In the genomic region with DNA sequence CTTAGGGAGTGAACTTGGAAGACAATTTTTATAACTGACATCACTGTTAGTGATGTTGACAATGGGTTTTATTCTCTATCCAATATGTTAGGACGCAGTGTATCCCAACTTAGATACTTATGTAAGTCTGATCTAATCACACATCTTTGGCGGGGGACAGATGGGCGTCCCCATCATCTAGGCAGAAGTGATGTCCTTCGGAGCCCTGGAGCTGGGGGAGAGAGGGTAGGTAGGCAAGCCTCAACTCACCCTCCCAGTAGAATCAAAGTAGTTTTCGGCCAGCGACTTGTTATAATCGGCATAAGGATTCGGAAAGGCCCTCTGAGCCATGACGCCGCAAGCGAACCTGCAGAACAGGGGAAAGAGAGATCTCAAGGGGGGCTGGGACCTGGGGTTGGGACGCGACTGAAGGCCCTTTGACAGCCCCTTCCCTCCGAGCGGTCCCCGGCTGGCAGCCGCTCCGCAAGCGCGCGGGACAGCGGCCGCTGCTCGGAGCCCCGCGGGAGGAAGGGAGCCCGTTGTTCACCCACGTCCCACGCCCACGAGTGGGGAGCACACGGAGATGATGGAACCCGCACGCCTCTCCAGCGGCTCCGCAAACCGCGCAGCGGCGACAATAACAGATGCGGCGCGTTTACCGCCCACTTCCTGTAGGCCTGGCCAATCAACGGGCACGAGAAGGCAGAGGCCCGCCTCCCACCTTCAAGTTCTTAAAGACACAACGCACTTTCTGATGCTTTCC, we compare ENCODE assay signal across 8 mouse cellular contexts. TPM values are rescaled to one million over a fixed set of nuclear protein-coding genes. Genes with fewer than 3 reads are reported as not detected.
DNase-seq lines count a peak whose midpoint lies in the region; ATAC-seq and TF ChIP-seq lines count a peak whose summit lies in the region.

A gene (minus strand): TSS at position 627 of the 742 bp plus-strand sequence.

- H3K36me3 ChIP-seq in heart, embryonic 11.5 days (ENCODE audit: control insufficient read depth, insufficient read depth, low read length): peaks cover 4% of the 10 kb centered on the region
- 0 out of 2 replicates have a peak, but pooled peaks cover 12% of the 10 kb centered on the region for H3K36me3 ChIP-seq in kidney, embryonic 16.5 days (ENCODE audit: insufficient read depth, low read length)
- H3K36me3 ChIP-seq in liver, adult 2 months (ENCODE audit: control insufficient read depth, insufficient read depth, low read length): no peaks in the 10 kb centered on the region
- H3K36me3 ChIP-seq in myocyte (ENCODE audit: control insufficient read depth, insufficient read depth): no peaks in the 10 kb centered on the region
- no peaks in the 10 kb centered on the region; the same call in none of the 2 replicates for H3K36me3 ChIP-seq in splenic B cell, adult 2 months (ENCODE audit: control insufficient read depth, insufficient read depth, low read length, poor library complexity, severe bottlenecking)

- H3K4me3 ChIP-seq in heart, embryonic 11.5 days (ENCODE audit: low read depth, low read length): peak within 1 kb of the TSS; percentile 76
- H3K4me3 ChIP-seq in kidney, embryonic 16.5 days (ENCODE audit: low read length): peak within 1 kb of the TSS; percentile 95
- H3K4me3 ChIP-seq in liver, adult 2 months (ENCODE audit: insufficient read depth, low read depth, low read length): peak within 1 kb of the TSS; percentile 90
- H3K4me3 ChIP-seq in myocyte: peak within 1 kb of the TSS; percentile 72

- H3K27me3 ChIP-seq in heart, embryonic 11.5 days (ENCODE audit: control insufficient read depth, insufficient read depth, low read length): no peaks in the 10 kb centered on the region
- H3K27me3 ChIP-seq in kidney, embryonic 16.5 days (ENCODE audit: insufficient read depth, low read length): no peaks in the 10 kb centered on the region
- no peaks in the 10 kb centered on the region for H3K27me3 ChIP-seq in liver, adult 2 months (ENCODE audit: control insufficient read depth, insufficient read depth, low read length)
- no peaks in the 10 kb centered on the region for H3K27me3 ChIP-seq in myocyte (ENCODE audit: control insufficient read depth, insufficient read depth, insufficient read length)
- no peaks in the 10 kb centered on the region for H3K27me3 ChIP-seq in splenic B cell, adult 2 months (ENCODE audit: control insufficient read depth, insufficient read depth, low read length, poor library complexity, severe bottlenecking)

- WGBS in heart, embryonic 11.5 days (ENCODE audit: insufficient replicate concordance): under 1% methylated on average over 47 of the region's 47 CpGs
- under 1% methylated on average over 45 of the region's 47 CpGs for WGBS in kidney, embryonic 16.5 days
- WGBS in liver, adult 2 months: under 1% methylated on average over 46 of the region's 47 CpGs

- peak within 1 kb of the TSS; percentile 69 for H3K9ac ChIP-seq in heart, embryonic 11.5 days (ENCODE audit: low read depth, low read length)
- H3K9ac ChIP-seq in kidney, embryonic 16.5 days (replicated peaks; ENCODE audit: low read length): peak within 1 kb of the TSS; percentile 86
- H3K9ac ChIP-seq in liver, adult 2 months (ENCODE audit: low read depth, low read length): peak within 1 kb of the TSS; percentile 82

- H3ac ChIP-seq in myocyte (ENCODE audit: control insufficient read depth, insufficient read length): peak within 1 kb of the TSS; percentile 45

- peak; percentile 87 to 88 for DNase-seq in B cell, adult 2 months
- peak; percentile 97 for DNase-seq in brain, adult 2 months (ENCODE audit: low read depth, low spot score)
- peak; percentile 75 for DNase-seq in liver, adult 2 months (ENCODE audit: extremely low read depth, low read depth, low spot score)
- peak; percentile 91 for DNase-seq in splenic B cell, adult 2 months (ENCODE audit: low read depth, low spot score)

- peak; percentile 99 for ATAC-seq in erythroblast, adult 5-6 weeks (replicated peaks; ENCODE audit: low FRiP score, poor library complexity, severe bottlenecking)
- ATAC-seq in heart, embryonic 11.5 days (replicated peaks; ENCODE audit: insufficient number of reproducible peaks, low FRiP score, low TSS enrichment): peak; percentile 86
- ATAC-seq in kidney, embryonic 16.5 days (ENCODE audit: low FRiP score, low TSS enrichment): peak; percentile 98

- no peak for TF ChIP-seq CTCF in liver, adult 2 months (IDR thresholded peaks at IDR 0.05; ENCODE audit: low read depth, low read length)

- H3K4me2 ChIP-seq in heart, embryonic 11.5 days: peak within 1 kb of the TSS; percentile 69
- H3K4me2 ChIP-seq in kidney, embryonic 16.5 days (replicated peaks; ENCODE audit: low read depth, low read length): peak within 1 kb of the TSS; percentile 78
- peak within 1 kb of the TSS; percentile 88 for H3K4me2 ChIP-seq in myocyte (ENCODE audit: low read depth)

- peak; percentile 64 for TF ChIP-seq POLR2A in liver, adult 2 months (IDR thresholded peaks at IDR 0.05; ENCODE audit: extremely low read depth, insufficient read depth, low read length)
- peak; percentile 67 for TF ChIP-seq POLR2A in myocyte (IDR thresholded peaks at IDR 0.05; ENCODE audit: insufficient read length, low read depth)

- no peak within 1 kb of the TSS for H3K27ac ChIP-seq in heart, embryonic 11.5 days (ENCODE audit: low read depth, low read length)
- no peak within 1 kb of the TSS for H3K27ac ChIP-seq in kidney, embryonic 16.5 days (ENCODE audit: low read length)
- H3K27ac ChIP-seq in liver, adult 2 months (replicated peaks; ENCODE audit: insufficient read depth, low read depth, low read length): no peak within 1 kb of the TSS

- H3K9me3 ChIP-seq in heart, embryonic 11.5 days (replicated peaks; ENCODE audit: control insufficient read depth, low read length): no peaks in the 10 kb centered on the region
- H3K9me3 ChIP-seq in kidney, embryonic 16.5 days (ENCODE audit: low read length): no peaks in the 10 kb centered on the region

- H3K79me2 ChIP-seq in liver, adult 2 months (ENCODE audit: control insufficient read depth, insufficient read depth, low read length): no peaks in the 10 kb centered on the region
- H3K79me2 ChIP-seq in myocyte (ENCODE audit: control insufficient read depth, insufficient read depth): no peaks in the 10 kb centered on the region

- peaks cover 3% of the 10 kb centered on the region; the same call in 1 of the 2 replicates for H3K4me1 ChIP-seq in heart, embryonic 11.5 days (ENCODE audit: control insufficient read depth, insufficient read depth, low read length)
- peaks cover 7% of the 10 kb centered on the region for H3K4me1 ChIP-seq in kidney, embryonic 16.5 days (ENCODE audit: insufficient read depth, low read length)
- H3K4me1 ChIP-seq in liver, adult 2 months (ENCODE audit: control insufficient read depth, insufficient read depth, low read length): peaks cover 10% of the 10 kb centered on the region

TF ChIP-seq in myocyte, 11 proteins besides CTCF, POLR2A, EP300 and RAD21:
- TF ChIP-seq TCF12 (IDR thresholded peaks at IDR 0.05; ENCODE audit: insufficient read depth, poor library complexity, severe bottlenecking) (no peak), POLR2AphosphoS2 (IDR thresholded peaks at IDR 0.05; ENCODE audit: insufficient read length, low read depth) (peak; percentile 69), MAX (IDR thresholded peaks at IDR 0.05; ENCODE audit: low read depth) (no peak), CEBPB (IDR thresholded peaks at IDR 0.05; ENCODE audit: insufficient read depth, poor library complexity, severe bottlenecking) (no peak), USF1 (IDR thresholded peaks at IDR 0.05; ENCODE audit: low read depth) (no peak), SRF (IDR thresholded peaks at IDR 0.05; ENCODE audit: control insufficient read depth, insufficient read length, low read depth) (no peak), MYOG (IDR thresholded peaks at IDR 0.05; ENCODE audit: control insufficient read depth in 1 of 3, insufficient read depth in 1 of 3, insufficient read length in 2 of 3, low read depth in 2 of 3) (peak in 1 of 3 experiments; percentile 42), E2F4 (IDR thresholded peaks at IDR 0.05; ENCODE audit: insufficient read depth) (no peak), MYOD1 (IDR thresholded peaks at IDR 0.05; ENCODE audit: control insufficient read depth in 1 of 3, insufficient read length in 2 of 3, low read depth in 2 of 3) (peak in 1 of 3 experiments; percentile 10)

RNA-seq across cellular contexts. Expression of the gene that starts here (rescaled TPM):
- 1.3 and 2.3 TPM in 2 replicates for total RNA-seq in erythroblast, adult 5-6 weeks (2015; ENCODE audit: low replicate concordance)
- 4.5 and 19.9 TPM in 2 replicates for total RNA-seq in erythroblast, adult 5-6 weeks (2017; ENCODE audit: low replicate concordance)
- polyA plus RNA-seq in heart, embryonic 11.5 days (2014; fragmentation: Nextera tagmentation; extraction: Ambion mirVana): 60.4 and 63.3 TPM in 2 replicates
- polyA plus RNA-seq in kidney, embryonic 16.5 days (2015; fragmentation: Nextera tagmentation; extraction: Ambion mirVana): 82.8 and 90.8 TPM in 2 replicates
- total RNA-seq in liver, adult 2 months (2014; rRNA removed): 25.5 and 31.1 TPM in 2 replicates
- 29.5 and 39.2 TPM in 2 replicates for polyA plus RNA-seq in liver, adult 2 months (2012; rRNA removed)
- polyA plus RNA-seq in myocyte (2012; fragmentation: generic; extraction: Trizol): 58.6 TPM
